Mouse (Mus musculus): ENCODE data around the gene Gm8251. TPM values are rescaled to one million over a fixed set of nuclear protein-coding genes. Genes with fewer than 3 reads are reported as not detected.
A peak's percentile ranks its signal among the peaks of the same experiment; 100 is the strongest.

Gm8251 gene
- polyA plus RNA-seq, 1 experiment: 0.02 TPM

GRCm38 (mm10) chr1:44042555-44042915 lies 19.2 kb downstream of the Gm8251 start:
- WGBS: 3% methylated on average over 6 of the region's 6 CpGs
- H3K27me3 ChIP-seq (ENCODE audit: control insufficient read depth, insufficient read depth, low read length): no peaks in the 10 kb centered on the region

GRCm38 (mm10) chr1:44041797-44042554 lies 19.8 kb downstream of the Gm8251 start:
- peak; percentile 43 to 47 for DNase-seq
- WGBS: 2% methylated on average over 17 of the region's 17 CpGs
- TF ChIP-seq CTCF (IDR thresholded peaks at IDR 0.05; ENCODE audit: borderline replicate concordance, insufficient read depth, low read depth, low read length) (peak; percentile 53; the same call in 1 of the 2 replicates), POLR2A (IDR thresholded peaks at IDR 0.05; ENCODE audit: borderline replicate concordance, insufficient read depth, low read length) (no peak)
- H3K27ac ChIP-seq (ENCODE audit: insufficient read depth, low read length): no peak overlapping the region
- H3K27me3 ChIP-seq (ENCODE audit: control insufficient read depth, insufficient read depth, low read length): no peaks in the 10 kb centered on the region
- no peaks in the 10 kb centered on the region for H3K4me1 ChIP-seq (ENCODE audit: control insufficient read depth, insufficient read depth, low read length)
- H3K4me3 ChIP-seq (replicated peaks; ENCODE audit: insufficient read depth, low read depth, low read length): no peak overlapping the region

More at GRCm38 (mm10) chr1:44042555-44042915, 19.2 kb downstream of the Gm8251 start:
- H3K4me3 ChIP-seq (replicated peaks; ENCODE audit: insufficient read depth, low read depth, low read length): no peak overlapping the region
- H3K27ac ChIP-seq (ENCODE audit: insufficient read depth, low read length): no peak overlapping the region
- TF ChIP-seq CTCF (IDR thresholded peaks at IDR 0.05; ENCODE audit: borderline replicate concordance, insufficient read depth, low read depth, low read length) (no peak), POLR2A (IDR thresholded peaks at IDR 0.05; ENCODE audit: borderline replicate concordance, insufficient read depth, low read length) (no peak)
- H3K4me1 ChIP-seq (ENCODE audit: control insufficient read depth, insufficient read depth, low read length): no peaks in the 10 kb centered on the region
- no peak for DNase-seq

DNA sequence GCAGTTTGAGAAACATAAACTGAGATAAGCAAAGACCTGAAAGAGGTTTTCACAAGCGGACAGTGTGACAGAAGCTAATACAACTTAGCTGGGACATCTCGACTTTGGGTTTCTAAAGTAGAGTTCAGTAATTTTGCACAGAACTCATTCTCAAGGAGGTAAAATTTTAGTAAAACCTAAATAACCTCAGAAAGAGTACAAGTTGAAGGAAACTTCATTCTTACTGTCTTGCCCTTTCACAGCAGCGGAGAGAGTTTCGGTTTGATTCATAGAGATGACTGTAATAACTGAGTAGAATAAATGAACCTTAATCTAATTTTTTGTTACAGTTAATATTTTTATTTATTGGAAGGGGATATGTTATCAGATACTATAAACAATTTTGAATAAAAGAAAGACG lies 28.8 kb downstream of the Gm8251 start:
- DNase-seq: no peak
- Histone ChIP-seq H3K4me1 (ENCODE audit: control insufficient read depth, insufficient read depth, low read length) (no peaks in the 10 kb centered on the region), H3K4me3 (replicated peaks; ENCODE audit: insufficient read depth, low read depth, low read length) (no peak overlapping the region), H3K27me3 (ENCODE audit: control insufficient read depth, insufficient read depth, low read length) (no peaks in the 10 kb centered on the region), H3K27ac (ENCODE audit: insufficient read depth, low read length) (no peak overlapping the region)
- TF ChIP-seq POLR2A (IDR thresholded peaks at IDR 0.05; ENCODE audit: borderline replicate concordance, insufficient read depth, low read length) (no peak), CTCF (IDR thresholded peaks at IDR 0.05; ENCODE audit: borderline replicate concordance, insufficient read depth, low read depth, low read length) (no peak)
- WGBS: 92% methylated on average over 5 of the region's 5 CpGs

DNA sequence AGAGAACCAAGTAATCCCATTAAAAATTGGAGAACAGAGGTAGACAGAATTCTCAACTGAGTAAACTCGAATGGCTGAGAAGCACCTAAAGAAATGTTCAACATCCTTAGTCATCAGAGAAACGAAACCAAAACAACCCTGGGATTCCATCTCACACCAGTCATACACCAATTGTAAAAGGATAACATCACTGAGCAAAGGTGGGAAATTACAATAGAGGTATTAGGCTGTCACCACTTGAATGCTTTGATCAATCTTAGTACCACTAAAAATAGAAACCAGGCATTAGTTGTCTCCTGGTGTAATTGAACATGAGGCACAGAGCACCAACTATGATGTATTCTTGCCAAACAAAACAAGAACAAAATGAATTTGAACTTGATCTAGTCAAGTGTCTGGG lies 29.5 kb downstream of the Gm8251 start:
- WGBS: 77% methylated on average over 2 of the region's 2 CpGs

GRCm38 (mm10) chr1:44027651-44028050 lies 34.1 kb downstream of the Gm8251 start:
- TF ChIP-seq CTCF (IDR thresholded peaks at IDR 0.05; ENCODE audit: borderline replicate concordance, insufficient read depth, low read depth, low read length) (no peak), POLR2A (IDR thresholded peaks at IDR 0.05; ENCODE audit: borderline replicate concordance, insufficient read depth, low read length) (no peak)
- no peak for DNase-seq
- Histone ChIP-seq H3K4me3 (replicated peaks; ENCODE audit: insufficient read depth, low read depth, low read length) (no peak overlapping the region), H3K4me1 (ENCODE audit: control insufficient read depth, insufficient read depth, low read length) (no peaks in the 10 kb centered on the region), H3K27ac (ENCODE audit: insufficient read depth, low read length) (no peak overlapping the region), H3K27me3 (ENCODE audit: control insufficient read depth, insufficient read depth, low read length) (no peaks in the 10 kb centered on the region)
- WGBS: 42% methylated on average over 1 of the region's 1 CpGs

More for the DNA sequence above, 29.5 kb downstream of the Gm8251 start:
- Histone ChIP-seq H3K27me3 (ENCODE audit: control insufficient read depth, insufficient read depth, low read length) (no peaks in the 10 kb centered on the region), H3K27ac (ENCODE audit: insufficient read depth, low read length) (no peak overlapping the region), H3K4me3 (replicated peaks; ENCODE audit: insufficient read depth, low read depth, low read length) (no peak overlapping the region), H3K4me1 (ENCODE audit: control insufficient read depth, insufficient read depth, low read length) (no peaks in the 10 kb centered on the region)
- DNase-seq: no peak
- TF ChIP-seq CTCF (IDR thresholded peaks at IDR 0.05; ENCODE audit: borderline replicate concordance, insufficient read depth, low read depth, low read length) (no peak), POLR2A (IDR thresholded peaks at IDR 0.05; ENCODE audit: borderline replicate concordance, insufficient read depth, low read length) (no peak)

- no peak for DNase-seq
- TF ChIP-seq CTCF (IDR thresholded peaks at IDR 0.05; ENCODE audit: borderline replicate concordance, insufficient read depth, low read depth, low read length) (no peak), POLR2A (IDR thresholded peaks at IDR 0.05; ENCODE audit: borderline replicate concordance, insufficient read depth, low read length) (no peak)
- WGBS: 89% methylated on average over 1 of the region's 1 CpGs
Measured at GRCm38 (mm10) chr1:44022656-44023055, 39.1 kb downstream of the Gm8251 start.

DNA sequence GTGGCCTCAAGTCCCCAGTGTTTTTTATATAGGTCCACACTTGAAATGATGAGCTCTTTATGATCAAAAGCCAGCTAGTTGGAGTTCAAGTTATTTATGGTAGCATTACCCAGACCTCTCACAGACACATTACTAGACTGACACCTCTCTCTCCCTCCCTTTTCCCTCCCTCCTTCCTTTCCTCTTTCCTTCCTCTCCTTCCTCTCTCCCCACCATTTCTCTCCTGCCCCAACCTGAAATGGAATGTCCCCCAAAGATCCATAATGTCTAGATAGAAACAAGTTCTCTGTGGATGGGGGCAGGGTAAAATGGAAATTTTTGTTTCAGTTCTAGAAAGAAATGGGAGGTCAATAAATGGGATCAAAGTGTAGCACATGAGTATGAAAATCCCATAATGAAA lies 41.8 kb downstream of the Gm8251 start, which contains the start of gene Mettl21c:
TSS of gene Mettl21c (minus strand) at position 101 of the 400 bp plus-strand sequence.
- DNase-seq: no peak
- TF ChIP-seq CTCF (IDR thresholded peaks at IDR 0.05; ENCODE audit: borderline replicate concordance, insufficient read depth, low read depth, low read length) (no peak), POLR2A (IDR thresholded peaks at IDR 0.05; ENCODE audit: borderline replicate concordance, insufficient read depth, low read length) (no peak)
- Histone ChIP-seq H3K27ac (ENCODE audit: insufficient read depth, low read length) (no peak within 1 kb of the TSS), H3K4me1 (ENCODE audit: control insufficient read depth, insufficient read depth, low read length) (no peaks in the 10 kb centered on the region), H3K27me3 (ENCODE audit: control insufficient read depth, insufficient read depth, low read length) (no peaks in the 10 kb centered on the region), H3K4me3 (replicated peaks; ENCODE audit: insufficient read depth, low read depth, low read length) (no peak within 1 kb of the TSS)

More at GRCm38 (mm10) chr1:44022656-44023055, 39.1 kb downstream of the Gm8251 start:
- Histone ChIP-seq H3K4me1 (ENCODE audit: control insufficient read depth, insufficient read depth, low read length) (no peaks in the 10 kb centered on the region), H3K4me3 (replicated peaks; ENCODE audit: insufficient read depth, low read depth, low read length) (no peak overlapping the region), H3K27me3 (ENCODE audit: control insufficient read depth, insufficient read depth, low read length) (no peaks in the 10 kb centered on the region), H3K27ac (ENCODE audit: insufficient read depth, low read length) (no peak overlapping the region)

DNA sequence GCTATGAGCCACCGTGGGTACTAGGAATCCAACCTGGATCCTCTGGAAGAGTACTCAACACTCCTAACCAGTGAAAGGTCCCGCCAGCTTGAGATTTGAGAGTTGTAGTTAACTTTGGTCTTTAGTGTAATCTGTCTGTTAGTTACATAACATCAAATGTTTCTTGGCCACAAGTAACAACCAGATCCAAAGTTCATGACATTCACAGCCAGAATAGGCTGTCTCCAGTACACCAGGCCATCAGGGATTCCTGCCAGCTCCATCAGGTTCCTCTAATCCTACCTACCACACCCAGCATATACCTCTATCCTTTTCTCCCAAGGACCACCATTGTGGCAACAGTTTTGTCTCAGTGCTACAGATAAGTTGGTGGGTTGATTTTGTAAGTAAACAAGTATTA lies 46.2 kb downstream of the Gm8251 start:
- Histone ChIP-seq H3K4me3 (replicated peaks; ENCODE audit: insufficient read depth, low read depth, low read length) (no peak overlapping the region), H3K27me3 (ENCODE audit: control insufficient read depth, insufficient read depth, low read length) (no peaks in the 10 kb centered on the region), H3K4me1 (ENCODE audit: control insufficient read depth, insufficient read depth, low read length) (no peaks in the 10 kb centered on the region), H3K27ac (ENCODE audit: insufficient read depth, low read length) (no peak overlapping the region)
- whole genome bisulfite sequencing: 96% methylated on average over 2 of the region's 2 CpGs
- DNase-seq: no peak
- TF ChIP-seq CTCF (IDR thresholded peaks at IDR 0.05; ENCODE audit: borderline replicate concordance, insufficient read depth, low read depth, low read length): no peak
- no peak for TF ChIP-seq POLR2A (IDR thresholded peaks at IDR 0.05; ENCODE audit: borderline replicate concordance, insufficient read depth, low read length)

Other genes with a start within 250 kb of the Gm8251 start
- 36.3 and 37.3 TPM in 2 replicates for gene Uxs1, start 234.1 kb downstream of the Gm8251 start, polyA plus RNA-seq (2012; rRNA removed)
- 28.1 and 28.6 TPM in 2 replicates for gene Tpp2, start 128.3 kb downstream of the Gm8251 start, polyA plus RNA-seq (2012; rRNA removed)
- gene Mettl21c, start 41.9 kb downstream of the Gm8251 start, polyA plus RNA-seq (2012; rRNA removed): not detected in 2 replicates
- 10.7 and 11.3 TPM in 2 replicates for gene Tex30, start 40.5 kb upstream of the Gm8251 start, polyA plus RNA-seq (2012; rRNA removed)
- gene Kdelc1, start 56.9 kb upstream of the Gm8251 start, polyA plus RNA-seq (2012; rRNA removed): 14.6 and 15.3 TPM in 2 replicates
- gene Bivm, start 57.0 kb upstream of the Gm8251 start, polyA plus RNA-seq (2012; rRNA removed): 15.3 and 15.6 TPM in 2 replicates
- gene Ercc5, start 85.8 kb upstream of the Gm8251 start, polyA plus RNA-seq (2012; rRNA removed): 19.8 and 20.4 TPM in 2 replicates
- not detected in 2 replicates for gene Mettl21e, start 157.0 kb upstream of the Gm8251 start, polyA plus RNA-seq (2012; rRNA removed)

Measured in cerebellum, adult 2 months (tissue).